Mouse (Mus musculus) kidney, adult 2 months (tissue): ENCODE measurements around the gene Frrs1l.

ENCODE experiments used
- CTCF ChIP-seq: fragments of 200-500 bp; conservative IDR thresholded peaks from 2 replicates; pipeline ENCODE4 v1.5.1; 2011; ENCODE audit warnings: low read depth, mild to moderate bottlenecking, control low read depth, low read length, moderate library complexity, mixed read lengths; ENCODE audit not compliant: insufficient read depth, insufficient read length
- POLR2A ChIP-seq: fragments of 200-500 bp; IDR thresholded peaks from one replicate; pipeline ENCODE4 v1.6.1; 2011; ENCODE audit warnings: low read depth, low read length, control low read depth

GRCm38 (mm10) chr4:57021288-57021687 is 31.1 kb upstream of the Frrs1l start:
- TF ChIP-seq CTCF (no peak; the same call in 1 of the 2 replicates), POLR2A (no peak)
